Mouse (Mus musculus) testis, adult 2 months (tissue): ENCODE results near the gene Colgalt2.

Experiments used
- CTCF ChIP-seq: fragments of 200-500 bp; IDR thresholded peaks from 2 replicates; pipeline ENCODE4 v1.5.1; 2012; ENCODE audit warnings: low read depth, mild to moderate bottlenecking, inconsistent platforms, low read length, moderate library complexity; ENCODE audit not compliant: control insufficient read depth, insufficient read depth, insufficient replicate concordance
- POLR2A ChIP-seq: fragments of 200-500 bp; IDR thresholded peaks from 2 replicates; pipeline ENCODE4 v1.6.1; 2012; ENCODE audit warnings: low read depth, mild to moderate bottlenecking, inconsistent platforms, low read length, moderate library complexity; ENCODE audit not compliant: control insufficient read depth

- TF ChIP-seq CTCF, result no peak
- no peak for TF ChIP-seq POLR2A
These were observed 98.0 kb downstream of the Colgalt2 start for GRCm38 (mm10) chr1:152497581-152497980.
